Mouse (Mus musculus): ENCODE data around the gene Mmgt2.

DNA sequence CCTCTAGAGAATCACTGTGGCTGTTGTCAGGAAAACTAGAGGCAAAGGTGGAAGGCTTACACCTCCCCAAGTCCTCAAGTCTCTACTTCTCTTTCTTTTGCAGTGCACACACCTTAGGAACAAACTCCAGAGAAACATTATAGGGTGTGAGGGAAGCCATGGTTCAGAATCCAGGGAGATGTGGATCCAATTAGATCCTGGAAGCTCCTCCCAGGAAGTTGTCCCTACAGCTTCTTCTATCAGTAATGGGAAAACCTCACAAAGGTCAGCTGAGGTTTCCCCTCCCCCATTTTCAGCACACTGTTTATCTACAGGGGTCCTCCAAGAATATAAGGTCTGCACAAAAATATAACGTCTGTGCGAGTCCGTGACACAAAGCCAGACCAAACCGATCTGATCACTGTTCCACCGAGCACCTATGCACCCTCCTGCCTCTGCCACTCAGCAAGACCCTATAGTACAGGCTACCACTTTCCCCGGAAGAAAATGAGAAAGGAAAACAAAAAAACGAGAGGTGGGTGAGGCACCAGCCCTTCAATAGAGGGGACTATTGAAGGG is 1.4 kb upstream of the Mmgt2 start:
- TF ChIP-seq CTCF (IDR thresholded peaks at IDR 0.05; ENCODE audit: extremely low read depth, insufficient read depth, low read length): no peak
- TF ChIP-seq POLR2A (IDR thresholded peaks at IDR 0.05; ENCODE audit: extremely low read depth, insufficient read depth, low read length): no peak
